Mouse (Mus musculus): Measurements from ENCODE around the gene Hcn3. TPM values are rescaled to one million over a fixed set of nuclear protein-coding genes. Genes with fewer than 3 reads are reported as not detected.

The Hcn3 gene
- 2.0 TPM in 2 replicates for polyA plus RNA-seq (2015; fragmentation: Nextera tagmentation; extraction: Ambion mirVana)

- H3K4me2 ChIP-seq (ENCODE audit: low read depth, low read length), result peak within 1 kb of the TSS; percentile 100
- H3K27ac ChIP-seq (ENCODE audit: low read length), result no peak within 1 kb of the TSS
- H3K36me3 ChIP-seq (ENCODE audit: control insufficient read depth, insufficient read depth, low read length), result no peaks in the 10 kb centered on the region
- peak within 1 kb of the TSS; percentile 68 for H3K9ac ChIP-seq (ENCODE audit: low read depth, low read length)
- H3K9me3 ChIP-seq (ENCODE audit: control insufficient read depth, low read length), result no peaks in the 10 kb centered on the region
- under 1% methylated on average over 64 of the region's 66 CpGs for WGBS
- ATAC-seq, result peak; percentile 51
- H3K4me1 ChIP-seq (ENCODE audit: control insufficient read depth, insufficient read depth, low read length), result peaks cover 15% of the 10 kb centered on the region
- 0 out of 2 replicates have a peak, but pooled peaks cover 3% of the 10 kb centered on the region for H3K27me3 ChIP-seq (replicated peaks; ENCODE audit: control insufficient read depth, insufficient read depth, low read length)
- peak within 1 kb of the TSS; percentile 68 for H3K4me3 ChIP-seq (ENCODE audit: low read length)
Observed at GRCm38 (mm10) chr3:89159616-89160344, at the start of gene Hcn3. Hcn3 (minus strand) TSS chr3:89160196.

- no peak overlapping the region for H3K9ac ChIP-seq (ENCODE audit: low read depth, low read length)
Observed at GRCm38 (mm10) chr3:89209731-89210130, 49.7 kb upstream of the Hcn3 start.

GRCm38 (mm10) chr3:89208736-89209135 lies 48.7 kb upstream of the Hcn3 start:
- H3K9me3 ChIP-seq (ENCODE audit: control insufficient read depth, low read length), result no peaks in the 10 kb centered on the region
- WGBS, result 88% methylated on average over 6 of the region's 6 CpGs
- H3K4me1 ChIP-seq (ENCODE audit: control insufficient read depth, insufficient read depth, low read length), result peaks cover 3% of the 10 kb centered on the region
- no peaks in the 10 kb centered on the region for H3K27me3 ChIP-seq (replicated peaks; ENCODE audit: control insufficient read depth, insufficient read depth, low read length)
- no peak overlapping the region for H3K4me2 ChIP-seq (ENCODE audit: low read depth, low read length)
- H3K27ac ChIP-seq (ENCODE audit: low read length), result no peak overlapping the region
- peaks cover 18% of the 10 kb centered on the region for H3K36me3 ChIP-seq (ENCODE audit: control insufficient read depth, insufficient read depth, low read length)
- ATAC-seq, result no peak
- H3K9ac ChIP-seq (ENCODE audit: low read depth, low read length), result no peak overlapping the region
- no peak overlapping the region for H3K4me3 ChIP-seq (ENCODE audit: low read length)

More at GRCm38 (mm10) chr3:89209731-89210130, 49.7 kb upstream of the Hcn3 start:
- ATAC-seq, result no peak
- Histone ChIP-seq H3K9me3 (ENCODE audit: control insufficient read depth, low read length) (no peaks in the 10 kb centered on the region), H3K4me2 (ENCODE audit: low read depth, low read length) (no peak overlapping the region), H3K27ac (ENCODE audit: low read length) (no peak overlapping the region), H3K27me3 (replicated peaks; ENCODE audit: control insufficient read depth, insufficient read depth, low read length) (no peaks in the 10 kb centered on the region), H3K4me1 (ENCODE audit: control insufficient read depth, insufficient read depth, low read length) (peaks cover 4% of the 10 kb centered on the region), H3K4me3 (ENCODE audit: low read length) (no peak overlapping the region), H3K36me3 (ENCODE audit: control insufficient read depth, insufficient read depth, low read length) (peaks cover 18% of the 10 kb centered on the region)
- WGBS, result 97% methylated on average over 7 of the region's 7 CpGs

- no peak overlapping the region for H3K27ac ChIP-seq (ENCODE audit: low read length)
- H3K27me3 ChIP-seq (replicated peaks; ENCODE audit: control insufficient read depth, insufficient read depth, low read length), result no peaks in the 10 kb centered on the region
- WGBS, result 88% methylated on average over 13 of the region's 13 CpGs
- ATAC-seq, result no peak
- no peak overlapping the region for H3K4me2 ChIP-seq (ENCODE audit: low read depth, low read length)
- no peak overlapping the region for H3K4me3 ChIP-seq (ENCODE audit: low read length)
- H3K9ac ChIP-seq (ENCODE audit: low read depth, low read length), result no peak overlapping the region
- H3K36me3 ChIP-seq (ENCODE audit: control insufficient read depth, insufficient read depth, low read length), result peaks cover 18% of the 10 kb centered on the region
- no peaks in the 10 kb centered on the region for H3K9me3 ChIP-seq (ENCODE audit: control insufficient read depth, low read length)
- peaks cover 6% of the 10 kb centered on the region for H3K4me1 ChIP-seq (ENCODE audit: control insufficient read depth, insufficient read depth, low read length)
Observed at GRCm38 (mm10) chr3:89208075-89208657, 48.2 kb upstream of the Hcn3 start.

GRCm38 (mm10) chr3:89206695-89207094 lies 46.7 kb upstream of the Hcn3 start:
- no peaks in the 10 kb centered on the region for H3K27me3 ChIP-seq (replicated peaks; ENCODE audit: control insufficient read depth, insufficient read depth, low read length)
- peaks cover 18% of the 10 kb centered on the region for H3K36me3 ChIP-seq (ENCODE audit: control insufficient read depth, insufficient read depth, low read length)
- no peak overlapping the region for H3K27ac ChIP-seq (ENCODE audit: low read length)
- peaks cover 4% of the 10 kb centered on the region; the same call in 1 of the 2 replicates for H3K4me1 ChIP-seq (ENCODE audit: control insufficient read depth, insufficient read depth, low read length)
- ATAC-seq, result no peak
- no peak overlapping the region for H3K9ac ChIP-seq (ENCODE audit: low read depth, low read length)
- H3K9me3 ChIP-seq (ENCODE audit: control insufficient read depth, low read length), result no peaks in the 10 kb centered on the region
- no peak overlapping the region for H3K4me2 ChIP-seq (ENCODE audit: low read depth, low read length)
- no peak overlapping the region for H3K4me3 ChIP-seq (ENCODE audit: low read length)
- 75% methylated on average over 2 of the region's 2 CpGs for WGBS

- WGBS, result 94% methylated on average over 7 of the region's 7 CpGs
- H3K27ac ChIP-seq (ENCODE audit: low read length), result no peak overlapping the region
- H3K4me3 ChIP-seq (ENCODE audit: low read length), result no peak overlapping the region
- no peak for ATAC-seq
- H3K4me2 ChIP-seq (ENCODE audit: low read depth, low read length), result no peak overlapping the region
- H3K36me3 ChIP-seq (ENCODE audit: control insufficient read depth, insufficient read depth, low read length), result peaks cover 18% of the 10 kb centered on the region
- H3K9me3 ChIP-seq (ENCODE audit: control insufficient read depth, low read length), result no peaks in the 10 kb centered on the region
- H3K4me1 ChIP-seq (ENCODE audit: control insufficient read depth, insufficient read depth, low read length), result peaks cover 4% of the 10 kb centered on the region; the same call in 1 of the 2 replicates
- no peak overlapping the region for H3K9ac ChIP-seq (ENCODE audit: low read depth, low read length)
- no peaks in the 10 kb centered on the region for H3K27me3 ChIP-seq (replicated peaks; ENCODE audit: control insufficient read depth, insufficient read depth, low read length)
Observed at GRCm38 (mm10) chr3:89206079-89206478, 46.1 kb upstream of the Hcn3 start.

- Histone ChIP-seq H3K36me3 (ENCODE audit: control insufficient read depth, insufficient read depth, low read length) (peaks cover 7% of the 10 kb centered on the region), H3K4me1 (ENCODE audit: control insufficient read depth, insufficient read depth, low read length) (peaks cover 4% of the 10 kb centered on the region; the same call in 1 of the 2 replicates), H3K4me2 (ENCODE audit: low read depth, low read length) (peak overlapping the region; percentile 59), H3K27me3 (replicated peaks; ENCODE audit: control insufficient read depth, insufficient read depth, low read length) (no peaks in the 10 kb centered on the region), H3K9me3 (ENCODE audit: control insufficient read depth, low read length) (no peaks in the 10 kb centered on the region), H3K9ac (ENCODE audit: low read depth, low read length) (peak overlapping the region; percentile 65), H3K4me3 (ENCODE audit: low read length) (peak overlapping the region; percentile 65), H3K27ac (ENCODE audit: low read length) (no peak overlapping the region)
- 38% methylated on average over 5 of the region's 5 CpGs for WGBS
- ATAC-seq, result peak; percentile 32; the same call in 1 of the 2 replicates
Observed at GRCm38 (mm10) chr3:89203142-89203514, 43.1 kb upstream of the Hcn3 start.

GRCm38 (mm10) chr3:89202253-89203141 lies 42.5 kb upstream of the Hcn3 start, which contains the start of gene Gba:
Gba (plus strand) TSS chr3:89202928.
- ATAC-seq, result peak; percentile 85
- H3K4me1 ChIP-seq (ENCODE audit: control insufficient read depth, insufficient read depth, low read length), result peaks cover 4% of the 10 kb centered on the region; the same call in 1 of the 2 replicates
- 27% methylated on average over 13 of the region's 13 CpGs for WGBS
- no peaks in the 10 kb centered on the region for H3K27me3 ChIP-seq (replicated peaks; ENCODE audit: control insufficient read depth, insufficient read depth, low read length)
- H3K4me3 ChIP-seq (ENCODE audit: low read length), result peak within 1 kb of the TSS; percentile 65
- peak within 1 kb of the TSS; percentile 65 for H3K9ac ChIP-seq (ENCODE audit: low read depth, low read length)
- peak within 1 kb of the TSS; percentile 59 for H3K4me2 ChIP-seq (ENCODE audit: low read depth, low read length)
- H3K9me3 ChIP-seq (ENCODE audit: control insufficient read depth, low read length), result no peaks in the 10 kb centered on the region
- peaks cover under 1% of the 10 kb centered on the region; the same call in 1 of the 2 replicates for H3K36me3 ChIP-seq (ENCODE audit: control insufficient read depth, insufficient read depth, low read length)
- H3K27ac ChIP-seq (ENCODE audit: low read length), result no peak within 1 kb of the TSS

GRCm38 (mm10) chr3:89199839-89200238 lies 39.8 kb upstream of the Hcn3 start:
- Histone ChIP-seq H3K27me3 (replicated peaks; ENCODE audit: control insufficient read depth, insufficient read depth, low read length) (no peaks in the 10 kb centered on the region), H3K27ac (ENCODE audit: low read length) (no peak overlapping the region), H3K4me3 (ENCODE audit: low read length) (no peak overlapping the region), H3K36me3 (ENCODE audit: control insufficient read depth, insufficient read depth, low read length) (no peaks in the 10 kb centered on the region), H3K4me2 (ENCODE audit: low read depth, low read length) (no peak overlapping the region), H3K4me1 (ENCODE audit: control insufficient read depth, insufficient read depth, low read length) (peaks cover 11% of the 10 kb centered on the region; the same call in 1 of the 2 replicates), H3K9ac (ENCODE audit: low read depth, low read length) (no peak overlapping the region), H3K9me3 (ENCODE audit: control insufficient read depth, low read length) (no peaks in the 10 kb centered on the region)
- 78% methylated on average over 3 of the region's 3 CpGs for WGBS
- ATAC-seq, result no peak
